Mouse (Mus musculus) skeletal muscle tissue, adult 2 months (tissue): ENCODE measurements around the gene Rgs16.
"Not testable (repeated sequence)": the region's sequence is repeated elsewhere in the genome, so short reads cannot be mapped to it uniquely, and the experiment has no call there.

Experiments used
- DNase-seq: peaks from one replicate; pipeline ENCODE4 v3.0.0-alpha.2; 2012; ENCODE audit warnings: low read depth, low spot score

The Rgs16 gene

GRCm38 (mm10) chr1:153751763-153752301, 11.7 kb downstream of the Rgs16 start:
- DNase-seq, result peak; percentile 40

- DNase-seq, result no peak
These were observed 12.4 kb downstream of the Rgs16 start for GRCm38 (mm10) chr1:153752521-153752920.

- DNase-seq, result no peak
These were observed 13.7 kb downstream of the Rgs16 start for GRCm38 (mm10) chr1:153753725-153754464.

GRCm38 (mm10) chr1:153764136-153764535, 24.0 kb downstream of the Rgs16 start:
- DNase-seq, result no peak

- DNase-seq, result no peak
These were observed 26.1 kb downstream of the Rgs16 start for GRCm38 (mm10) chr1:153766298-153766697.

GRCm38 (mm10) chr1:153767281-153767680, 27.1 kb downstream of the Rgs16 start:
- DNase-seq, result no peak

- no peak for DNase-seq
These were observed 28.3 kb downstream of the Rgs16 start for GRCm38 (mm10) chr1:153768465-153768864.

- DNase-seq, result not testable (repeated sequence)
These were observed 29.4 kb downstream of the Rgs16 start for GRCm38 (mm10) chr1:153769571-153769970.

- DNase-seq, result no peak
These were observed 30.0 kb downstream of the Rgs16 start for GRCm38 (mm10) chr1:153769998-153770775.

GRCm38 (mm10) chr1:153770776-153771167, 30.6 kb downstream of the Rgs16 start:
- no peak for DNase-seq

GRCm38 (mm10) chr1:153775174-153775573, 35.0 kb downstream of the Rgs16 start:
- no peak for DNase-seq

- no peak for DNase-seq
These were observed 36.1 kb downstream of the Rgs16 start for GRCm38 (mm10) chr1:153776257-153776656.

GRCm38 (mm10) chr1:153778205-153778604, 38.1 kb downstream of the Rgs16 start:
- no peak for DNase-seq

GRCm38 (mm10) chr1:153783339-153783738, 43.2 kb downstream of the Rgs16 start:
- no peak for DNase-seq

GRCm38 (mm10) chr1:153785608-153786007, 45.5 kb downstream of the Rgs16 start:
- no peak for DNase-seq

GRCm38 (mm10) chr1:153790708-153791107, 50.6 kb downstream of the Rgs16 start:
- DNase-seq, result no peak

GRCm38 (mm10) chr1:153794241-153794640, 54.1 kb downstream of the Rgs16 start:
- no peak for DNase-seq
